Comparison of ENCODE assay signal across 10 mouse cellular contexts in the genomic region with DNA sequence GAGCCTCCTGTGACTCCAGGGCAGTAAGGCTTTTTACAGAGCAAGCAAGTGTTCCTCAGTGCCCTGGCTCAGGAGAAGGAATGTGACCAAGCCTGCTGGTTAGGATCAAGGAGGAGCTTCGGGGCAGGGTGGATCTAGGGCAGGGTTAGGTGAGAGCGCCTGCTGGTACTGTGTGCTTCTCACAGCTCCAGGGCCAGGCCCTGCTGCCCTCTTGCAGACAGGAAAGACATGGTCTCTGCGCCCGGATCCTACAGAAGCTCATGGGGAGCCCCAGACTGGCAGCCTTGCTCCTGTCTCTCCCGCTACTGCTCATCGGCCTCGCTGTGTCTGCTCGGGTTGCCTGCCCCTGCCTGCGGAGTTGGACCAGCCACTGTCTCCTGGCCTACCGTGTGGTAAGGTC. TPM values are rescaled to one million over a fixed set of nuclear protein-coding genes. Genes with fewer than 3 reads are reported as not detected.
DNase-seq lines count a peak whose midpoint lies in the region; ATAC-seq and TF ChIP-seq lines count a peak whose summit lies in the region.
"Had no signal": no experiment of that assay in that cellular context is flagged by ENCODE, and none has a peak within 500 bp of the region (broad histone marks: within the 10 kb centered on the region; RNA-seq: fewer than 3 reads in every experiment).

No protein-coding gene starts in this region.

- no peaks in the 10 kb centered on the region for H3K4me1 ChIP-seq in liver, adult 2 months (ENCODE audit: control insufficient read depth, insufficient read depth, low read length)
- H3K4me1 ChIP-seq in embryonic facial prominence, embryonic 14.5 days (ENCODE audit: control insufficient read depth, insufficient read depth, low read length), result no peaks in the 10 kb centered on the region
- no peaks in the 10 kb centered on the region; the same call in 1 of the 2 replicates for H3K4me1 ChIP-seq in lung, adult 2 months (ENCODE audit: control insufficient read depth, insufficient read depth, low read length)

- no peak for TF ChIP-seq CTCF in liver, adult 2 months (IDR thresholded peaks at IDR 0.05; ENCODE audit: low read depth, low read length)
- no peak for TF ChIP-seq CTCF in lung, adult 2 months (IDR thresholded peaks at IDR 0.05; ENCODE audit: insufficient read depth, low read length)

- H3K79me2 ChIP-seq in liver, adult 2 months (ENCODE audit: control insufficient read depth, insufficient read depth, low read length), result no peaks in the 10 kb centered on the region

- no peaks in the 10 kb centered on the region for H3K36me3 ChIP-seq in liver, adult 2 months (ENCODE audit: control insufficient read depth, insufficient read depth, low read length)
- H3K36me3 ChIP-seq in embryonic facial prominence, embryonic 14.5 days (ENCODE audit: control insufficient read depth, insufficient read depth, low read length), result no peaks in the 10 kb centered on the region

- no peak overlapping the region for H3K9ac ChIP-seq in liver, adult 2 months (ENCODE audit: low read depth, low read length)
- no peak overlapping the region for H3K9ac ChIP-seq in embryonic facial prominence, embryonic 14.5 days (ENCODE audit: low read depth, low read length)

- peak overlapping the region; percentile 39 for H3K4me2 ChIP-seq in embryonic facial prominence, embryonic 14.5 days (ENCODE audit: low read depth, low read length)

- peak; percentile 89 for ATAC-seq in embryonic facial prominence, embryonic 14.5 days (ENCODE audit: low read depth)
- ATAC-seq in erythroblast, adult 5-6 weeks (replicated peaks; ENCODE audit: low FRiP score, poor library complexity, severe bottlenecking), result no peak

- WGBS in liver, adult 2 months, result 66% methylated on average over 10 of the region's 10 CpGs
- 57% methylated on average over 9 of the region's 10 CpGs for WGBS in embryonic facial prominence, embryonic 14.5 days
- WGBS in lung, adult 2 months, result 51% methylated on average over 10 of the region's 10 CpGs

- no peak overlapping the region for H3K27ac ChIP-seq in liver, adult 2 months (replicated peaks; ENCODE audit: insufficient read depth, low read depth, low read length)
- no peak overlapping the region for H3K27ac ChIP-seq in embryonic facial prominence, embryonic 14.5 days (replicated peaks; ENCODE audit: low read depth, low read length)
- H3K27ac ChIP-seq: heart, adult 2 months had no signal

- no peaks in the 10 kb centered on the region for H3K9me3 ChIP-seq in embryonic facial prominence, embryonic 14.5 days (ENCODE audit: control insufficient read depth, low read length)

- H3K27me3 ChIP-seq in liver, adult 2 months (ENCODE audit: control insufficient read depth, insufficient read depth, low read length), result no peaks in the 10 kb centered on the region
- H3K27me3 ChIP-seq in embryonic facial prominence, embryonic 14.5 days (replicated peaks; ENCODE audit: control insufficient read depth, insufficient read depth, low read length), result no peaks in the 10 kb centered on the region

- H3K4me3 ChIP-seq in liver, adult 2 months (ENCODE audit: insufficient read depth, low read depth, low read length), result 0 out of 2 replicates have a peak overlapping the region, but pooled peaks have one; percentile 26
- no peak overlapping the region for H3K4me3 ChIP-seq in embryonic facial prominence, embryonic 14.5 days (ENCODE audit: low read depth, low read length)
- H3K4me3 ChIP-seq in lung, adult 2 months (replicated peaks; ENCODE audit: extremely low read depth, low read depth, low read length), result peak overlapping the region; percentile 51
- H3K4me3 ChIP-seq: heart, adult 2 months had no signal

- TF ChIP-seq POLR2A in liver, adult 2 months (IDR thresholded peaks at IDR 0.05; ENCODE audit: extremely low read depth, insufficient read depth, low read length), result no peak
- TF ChIP-seq POLR2A in lung, adult 2 months (IDR thresholded peaks at IDR 0.05; ENCODE audit: borderline replicate concordance, extremely low read depth, low read depth, low read length), result peak; percentile 70; the same call in 1 of the 2 replicates

- no peak for DNase-seq in liver, adult 2 months (ENCODE audit: extremely low read depth, low read depth, low spot score)
- DNase-seq in liver, result no peak
- peak; percentile 76 for DNase-seq in embryonic facial prominence, embryonic 14.5 days (ENCODE audit: low spot score)
- peak; percentile 70 for DNase-seq in lung, adult 2 months
- DNase-seq in urinary bladder, adult 2 months (ENCODE audit: low spot score), result peak; percentile 65
- DNase-seq in gastrocnemius, postnatal 4 days (ENCODE audit: low spot score in 2 of 2), result no peak
- no peak for DNase-seq in heart, adult 9 months (ENCODE audit: low spot score in 2 of 2)
- DNase-seq: heart, adult 2 months had no signal

RNA-seq across cellular contexts. Expression of gene Il17re, which starts 0.4 kb away (rescaled TPM):
- 0.46 TPM in 1 of 2 replicates, not detected in the other for total RNA-seq in liver, adult 2 months (2014; rRNA removed)
- polyA plus RNA-seq in liver, adult 2 months (2012; rRNA removed), result 0.26 TPM in 2 replicates
- polyA plus RNA-seq in embryonic facial prominence, embryonic 14.5 days (2014; fragmentation: Nextera tagmentation; extraction: Ambion mirVana), result 3.6 and 5.6 TPM in 2 replicates
- polyA plus RNA-seq in lung, adult 2 months (2012; rRNA removed), result 57.2 and 62.4 TPM in 2 replicates
- polyA plus RNA-seq in urinary bladder, adult 2 months (2012; rRNA removed), result 71.8 and 87.7 TPM in 2 replicates
- total RNA-seq in gastrocnemius, postnatal 4 days (2021), result under 1 TPM; 0.52 to 0.88 TPM
- 0.42 TPM in 1 of 2 replicates, not detected in the other for total RNA-seq in erythroblast, adult 5-6 weeks (2015; ENCODE audit: low replicate concordance)
- total RNA-seq in erythroblast, adult 5-6 weeks (2017; ENCODE audit: low replicate concordance), result 0.51 TPM in 1 of 2 replicates, not detected in the other

RNA-seq across cellular contexts. Expression of gene Il17rc, which starts 12.6 kb away (rescaled TPM):
- 27.8 and 32.6 TPM in 2 replicates for total RNA-seq in liver, adult 2 months (2014; rRNA removed)
- 79.2 and 87.5 TPM in 2 replicates for polyA plus RNA-seq in liver, adult 2 months (2012; rRNA removed)
- 15.7 and 20.2 TPM in 2 replicates for polyA plus RNA-seq in embryonic facial prominence, embryonic 14.5 days (2014; fragmentation: Nextera tagmentation; extraction: Ambion mirVana)
- 75.5 and 100.0 TPM in 2 replicates for polyA plus RNA-seq in lung, adult 2 months (2012; rRNA removed)
- polyA plus RNA-seq in urinary bladder, adult 2 months (2012; rRNA removed), result 62.5 and 65.3 TPM in 2 replicates
- 10 to 100 TPM in 1 of 2 experiments, 1 to 10 TPM in 1; 9.5 to 11.0 TPM for total RNA-seq in gastrocnemius, postnatal 4 days (2021)
- total RNA-seq in erythroblast, adult 5-6 weeks (2015; ENCODE audit: low replicate concordance), result not detected in 2 replicates
- not detected in 2 replicates for total RNA-seq in erythroblast, adult 5-6 weeks (2017; ENCODE audit: low replicate concordance)

RNA-seq across cellular contexts. Expression of gene Jagn1, which starts 16.3 kb away (rescaled TPM):
- total RNA-seq in liver, adult 2 months (2014; rRNA removed), result 20.2 and 26.6 TPM in 2 replicates
- 59.1 and 61.5 TPM in 2 replicates for polyA plus RNA-seq in liver, adult 2 months (2012; rRNA removed)
- 72.5 and 75.9 TPM in 2 replicates for polyA plus RNA-seq in embryonic facial prominence, embryonic 14.5 days (2014; fragmentation: Nextera tagmentation; extraction: Ambion mirVana)
- polyA plus RNA-seq in lung, adult 2 months (2012; rRNA removed), result 39.0 and 48.0 TPM in 2 replicates
- polyA plus RNA-seq in urinary bladder, adult 2 months (2012; rRNA removed), result 54.5 and 61.3 TPM in 2 replicates
- 10 to 100 TPM; 34.7 to 39.8 TPM for total RNA-seq in gastrocnemius, postnatal 4 days (2021)
- total RNA-seq in erythroblast, adult 5-6 weeks (2015; ENCODE audit: low replicate concordance), result 8.1 and 14.4 TPM in 2 replicates
- 2.0 and 3.1 TPM in 2 replicates for total RNA-seq in erythroblast, adult 5-6 weeks (2017; ENCODE audit: low replicate concordance)

RNA-seq across cellular contexts. Expression of gene Cidec, which starts 23.1 kb away (rescaled TPM):
- 0.92 and 1.5 TPM in 2 replicates for total RNA-seq in liver, adult 2 months (2014; rRNA removed)
- polyA plus RNA-seq in liver, adult 2 months (2012; rRNA removed), result 1.1 and 1.5 TPM in 2 replicates
- 0.47 and 3.3 TPM in 2 replicates for polyA plus RNA-seq in embryonic facial prominence, embryonic 14.5 days (2014; fragmentation: Nextera tagmentation; extraction: Ambion mirVana)
- 56.9 and 133 TPM in 2 replicates for polyA plus RNA-seq in lung, adult 2 months (2012; rRNA removed)
- polyA plus RNA-seq in urinary bladder, adult 2 months (2012; rRNA removed), result 31.0 and 68.5 TPM in 2 replicates
- total RNA-seq in gastrocnemius, postnatal 4 days (2021), result 10 to 100 TPM; 12.4 to 25.1 TPM
- not detected in 2 replicates for total RNA-seq in erythroblast, adult 5-6 weeks (2015; ENCODE audit: low replicate concordance)
- total RNA-seq in erythroblast, adult 5-6 weeks (2017; ENCODE audit: low replicate concordance), result not detected in 2 replicates
- total RNA-seq: left cerebral cortex, postnatal 36 days had no signal

RNA-seq across cellular contexts. Expression of gene Creld1, which starts 24.5 kb away (rescaled TPM):
- 12.3 and 15.9 TPM in 2 replicates for total RNA-seq in liver, adult 2 months (2014; rRNA removed)
- polyA plus RNA-seq in liver, adult 2 months (2012; rRNA removed), result 24.4 and 28.7 TPM in 2 replicates
- 24.8 and 25.3 TPM in 2 replicates for polyA plus RNA-seq in embryonic facial prominence, embryonic 14.5 days (2014; fragmentation: Nextera tagmentation; extraction: Ambion mirVana)
- 22.9 and 30.4 TPM in 2 replicates for polyA plus RNA-seq in lung, adult 2 months (2012; rRNA removed)
- 46.1 and 58.4 TPM in 2 replicates for polyA plus RNA-seq in urinary bladder, adult 2 months (2012; rRNA removed)
- total RNA-seq in gastrocnemius, postnatal 4 days (2021), result 10 to 100 TPM; 38.7 to 45.2 TPM
- not detected in 2 replicates for total RNA-seq in erythroblast, adult 5-6 weeks (2015; ENCODE audit: low replicate concordance)
- total RNA-seq in erythroblast, adult 5-6 weeks (2017; ENCODE audit: low replicate concordance), result 2.7 TPM in 1 of 2 replicates, not detected in the other

Comparison
In these comparisons a context has a peak if more than half of its experiments do, and no peak if none do; other contexts are left out.
1. DNase-seq: peak in embryonic facial prominence, embryonic 14.5 days (single experiment), lung, adult 2 months (single experiment) and urinary bladder, adult 2 months (single experiment); none in liver, adult 2 months (single experiment), liver (single experiment), gastrocnemius, postnatal 4 days (0 of 2) and heart, adult 9 months (0 of 2).